Mouse (Mus musculus) heart, postnatal 0 days (tissue): ENCODE measurements around the gene Gmeb2.

Source experiments
- CTCF ChIP-seq: IDR thresholded peaks from 2 replicates; pipeline ENCODE4 v1.5.1; 2016; ENCODE audit warnings: antibody characterized with exemption, control low read depth, low read depth
- EP300 ChIP-seq: IDR thresholded peaks from 2 replicates; pipeline ENCODE4 v1.6.1; 2016; ENCODE audit warnings: antibody characterized with exemption, low read depth

DNA sequence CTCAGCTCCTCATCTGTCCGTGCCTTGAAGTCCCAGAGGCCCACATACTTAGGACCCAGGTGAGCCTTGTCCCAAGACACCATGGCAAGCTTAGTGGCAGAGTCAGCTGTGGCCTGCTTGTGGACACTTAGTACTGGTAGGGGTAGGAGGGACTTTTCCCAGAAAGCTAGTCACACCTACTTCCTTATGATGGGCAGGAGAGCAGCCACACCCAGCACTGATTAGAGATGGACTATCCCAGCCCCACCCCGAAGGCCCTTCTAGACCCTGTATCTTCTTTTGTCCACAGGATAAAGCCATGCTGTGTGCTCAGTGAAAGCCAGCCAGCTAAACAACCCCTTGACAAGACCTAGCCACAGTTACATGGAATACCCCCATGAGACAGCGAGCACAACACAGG lies 85.4 kb downstream of the Gmeb2 start, which contains the start of gene Ptk6:
- TF ChIP-seq CTCF (no peak), EP300 (no peak)
